Mouse (Mus musculus): Measurements from ENCODE around the gene Eral1.
A peak's percentile ranks its signal among the peaks of the same experiment; 100 is the strongest.

Gene Eral1

GRCm38 (mm10) chr11:78079961-78080921, at the start of gene Eral1:
Gene Eral1 (minus strand): TSS chr11:78080383.
- DNase-seq, result peak; percentile 89 to 92

- no peak for DNase-seq
Observed at GRCm38 (mm10) chr11:78129458-78129857, 49.3 kb upstream of the Eral1 start.

- no peak for DNase-seq
Observed at GRCm38 (mm10) chr11:78126739-78127138, 46.6 kb upstream of the Eral1 start.

GRCm38 (mm10) chr11:78125691-78126090, 45.5 kb upstream of the Eral1 start:
- no peak for DNase-seq

- DNase-seq, result no peak
Observed at GRCm38 (mm10) chr11:78123782-78124181, 43.6 kb upstream of the Eral1 start.

GRCm38 (mm10) chr11:78122815-78123214, 42.6 kb upstream of the Eral1 start:
- no peak for DNase-seq

- peak; percentile 22 to 36 for DNase-seq
Observed at GRCm38 (mm10) chr11:78121176-78121575, 41.0 kb upstream of the Eral1 start.

GRCm38 (mm10) chr11:78119898-78120297, 39.7 kb upstream of the Eral1 start:
- no peak for DNase-seq

GRCm38 (mm10) chr11:78118467-78118866, 38.3 kb upstream of the Eral1 start:
- DNase-seq, result no peak

GRCm38 (mm10) chr11:78116146-78116410, 35.9 kb upstream of the Eral1 start:
- no peak for DNase-seq

GRCm38 (mm10) chr11:78115367-78116145, 35.4 kb upstream of the Eral1 start:
- DNase-seq, result peak; percentile 96 to 98

GRCm38 (mm10) chr11:78114676-78115366, 34.6 kb upstream of the Eral1 start:
- no peak for DNase-seq

GRCm38 (mm10) chr11:78113616-78114015, 33.4 kb upstream of the Eral1 start:
- no peak for DNase-seq

GRCm38 (mm10) chr11:78104501-78104900, 24.3 kb upstream of the Eral1 start:
- no peak for DNase-seq

- peak in 1 of 2 experiments; percentile 31 for DNase-seq
Observed at GRCm38 (mm10) chr11:78102958-78103747, 23.0 kb upstream of the Eral1 start.

- DNase-seq, result no peak
Observed at GRCm38 (mm10) chr11:78102142-78102541, 22.0 kb upstream of the Eral1 start.

- no peak for DNase-seq
Observed at GRCm38 (mm10) chr11:78100746-78101145, 20.6 kb upstream of the Eral1 start.

GRCm38 (mm10) chr11:78097077-78097476, 16.9 kb upstream of the Eral1 start:
- no peak for DNase-seq

- DNase-seq, result no peak
Observed at GRCm38 (mm10) chr11:78095144-78095516, 14.9 kb upstream of the Eral1 start.

GRCm38 (mm10) chr11:78094504-78095143, 14.4 kb upstream of the Eral1 start, which contains the start of gene Fam222b:
Gene Fam222b (plus strand): TSS chr11:78094660.
- peak; percentile 95 to 98 for DNase-seq

GRCm38 (mm10) chr11:78094137-78094503, 13.9 kb upstream of the Eral1 start:
- DNase-seq, result no peak

- DNase-seq, result no peak
Observed at GRCm38 (mm10) chr11:78087756-78088281, 7.6 kb upstream of the Eral1 start.
